ENCODE assay signal across 24 mouse cellular contexts in genomic region chr3:146443380-146443779, GRCm38 (mm10). TPM values are rescaled to one million over a fixed set of nuclear protein-coding genes. Genes with fewer than 3 reads are reported as not detected.
A peak's percentile ranks its signal among the peaks of the same experiment; 100 is the strongest.
DNase-seq lines count a peak whose midpoint lies in the region; ATAC-seq lines count a peak whose summit lies in the region.
"Had no signal": no experiment of that assay in that cellular context is flagged by ENCODE, and none has a peak within 500 bp of the region (broad histone marks: within the 10 kb centered on the region; RNA-seq: fewer than 3 reads in every experiment).

No protein-coding gene starts in this region.

- H3K27me3 ChIP-seq in kidney, embryonic 14.5 days (ENCODE audit: control insufficient read depth, insufficient read depth, low read length) = no peaks in the 10 kb centered on the region
- H3K27me3 ChIP-seq: heart, embryonic 12.5 days; hindbrain, embryonic 12.5 days; limb, embryonic 13.5 days; lung, embryonic 15.5 days; neural tube, embryonic 15.5 days; stomach, embryonic 15.5 days had no signal

- peaks cover 13% of the 10 kb centered on the region for H3K36me3 ChIP-seq in kidney, embryonic 14.5 days (ENCODE audit: control insufficient read depth, insufficient read depth, low read length)
- H3K36me3 ChIP-seq: stomach, embryonic 15.5 days had no signal

- H3K27ac ChIP-seq in kidney, embryonic 14.5 days (ENCODE audit: low read depth, low read length) = no peak overlapping the region
- H3K27ac ChIP-seq: hindbrain, embryonic 12.5 days; layer of hippocampus, adult 2 months; limb, embryonic 13.5 days; lung, embryonic 15.5 days; macrophage; midbrain, embryonic 10.5 days; neural tube, embryonic 15.5 days; stomach, embryonic 15.5 days had no signal

- no peaks in the 10 kb centered on the region for H3K4me1 ChIP-seq in kidney, embryonic 14.5 days (ENCODE audit: control insufficient read depth, insufficient read depth, low read length)
- H3K4me1 ChIP-seq: hindbrain, embryonic 12.5 days; lung, embryonic 15.5 days; midbrain, embryonic 10.5 days; stomach, embryonic 15.5 days had no signal

- no peak for ATAC-seq in kidney, embryonic 14.5 days (ENCODE audit: low FRiP score, low TSS enrichment)
- ATAC-seq: forebrain, embryonic 14.5 days had no signal

- H3K4me3 ChIP-seq in kidney, embryonic 14.5 days (ENCODE audit: low read length) = no peak overlapping the region
- H3K4me3 ChIP-seq: heart, embryonic 12.5 days; hindbrain, embryonic 12.5 days; layer of hippocampus, adult 2 months; limb, embryonic 13.5 days; lung, embryonic 15.5 days; midbrain, embryonic 10.5 days; neural tube, embryonic 15.5 days; stomach, embryonic 15.5 days had no signal

- H3K9ac ChIP-seq in kidney, embryonic 14.5 days (ENCODE audit: low read depth, low read length) = no peak overlapping the region
- H3K9ac ChIP-seq: heart, embryonic 12.5 days; hindbrain, embryonic 12.5 days; limb, embryonic 13.5 days; lung, embryonic 15.5 days; neural tube, embryonic 15.5 days; stomach, embryonic 15.5 days had no signal

- peak; percentile 85 for DNase-seq in kidney, adult 11 months
- DNase-seq in adipocyte (ENCODE audit: low spot score) = peak; percentile 33
- peak; percentile 74 to 89 for DNase-seq in kidney, adult 8-10 months
- DNase-seq in kidney, postnatal 14 days = peak; percentile 67
- DNase-seq in layer of hippocampus, adult 8-10 months (ENCODE audit: low spot score in 2 of 2) = no peak
- no peak for DNase-seq in frontal cortex, postnatal 25 days (ENCODE audit: low spot score in 2 of 2)
- no peak for DNase-seq in left cerebral cortex, adult 18-20 months (ENCODE audit: low spot score in 2 of 2)
- DNase-seq: adrenal gland, postnatal 25 days; cerebellum, adult 9-10 months; gastrocnemius, postnatal 14 days; heart, adult 18-20 months; heart, postnatal 10 days; thymus, postnatal 25 days had no signal

- no peaks in the 10 kb centered on the region for H3K9me3 ChIP-seq in kidney, embryonic 14.5 days (ENCODE audit: control insufficient read depth, low read length)
- H3K9me3 ChIP-seq: heart, embryonic 12.5 days; hindbrain, embryonic 12.5 days; limb, embryonic 13.5 days; lung, embryonic 15.5 days; midbrain, embryonic 10.5 days; neural tube, embryonic 15.5 days; stomach, embryonic 15.5 days had no signal

- WGBS in kidney, embryonic 14.5 days = 96% methylated on average over 7 of the region's 7 CpGs

- no peak overlapping the region for H3K4me2 ChIP-seq in kidney, embryonic 14.5 days (replicated peaks; ENCODE audit: low read depth, low read length)
- H3K4me2 ChIP-seq: heart, embryonic 12.5 days; hindbrain, embryonic 12.5 days; limb, embryonic 13.5 days; lung, embryonic 15.5 days; neural tube, embryonic 15.5 days; stomach, embryonic 15.5 days had no signal

RNA-seq across cellular contexts. Expression of gene Ctbs, which starts 6.2 kb away (rescaled TPM):
- polyA plus RNA-seq in kidney, embryonic 14.5 days (2014; fragmentation: Nextera tagmentation; extraction: Ambion mirVana) = 8.9 and 12.9 TPM in 2 replicates
- 10 to 100 TPM in 1 of 4 experiments, 1 to 10 TPM in 3; 6.8 to 11.4 (median 9.0) TPM for total RNA-seq in layer of hippocampus, adult 8-10 months (2022)
- total RNA-seq in left cerebral cortex, adult 18-20 months (2021) = 1 to 10 TPM; 6.5 to 7.5 TPM

RNA-seq across cellular contexts. Expression of gene Ssx2ip, which starts 38.9 kb away (rescaled TPM):
- 14.7 and 25.8 TPM in 2 replicates for polyA plus RNA-seq in kidney, embryonic 14.5 days (2014; fragmentation: Nextera tagmentation; extraction: Ambion mirVana)
- total RNA-seq in layer of hippocampus, adult 8-10 months (2022) = 100 to 1,000 TPM in 3 of 4 experiments, 10 to 100 TPM in 1; 98.2 to 108 (median 102) TPM
- total RNA-seq in left cerebral cortex, adult 18-20 months (2021) = 10 to 100 TPM; 91.0 to 96.5 TPM

RNA-seq across cellular contexts. Expression of gene Spata1, which starts 56.2 kb away (rescaled TPM):
- polyA plus RNA-seq in kidney, embryonic 14.5 days (2014; fragmentation: Nextera tagmentation; extraction: Ambion mirVana) = 6.0 and 6.8 TPM in 2 replicates
- total RNA-seq in layer of hippocampus, adult 8-10 months (2022) = 1 to 10 TPM; 2.4 to 4.3 (median 2.6) TPM
- 1 to 10 TPM; 2.5 to 3.4 TPM for total RNA-seq in left cerebral cortex, adult 18-20 months (2021)

RNA-seq across cellular contexts. Expression of gene Gng5, which starts 56.2 kb away (rescaled TPM):
- 1,038 and 1,404 TPM in 2 replicates for polyA plus RNA-seq in kidney, embryonic 14.5 days (2014; fragmentation: Nextera tagmentation; extraction: Ambion mirVana)
- total RNA-seq in layer of hippocampus, adult 8-10 months (2022) = 10 to 100 TPM; 42.1 to 67.4 (median 54.4) TPM
- 10 to 100 TPM; 48.4 to 49.5 TPM for total RNA-seq in left cerebral cortex, adult 18-20 months (2021)

Comparison
In these comparisons a context has a peak if more than half of its experiments do, and no peak if none do; other contexts are left out.
1. DNase-seq: peak in kidney, adult 11 months (single experiment), adipocyte (single experiment), kidney, adult 8-10 months (2 of 2) and kidney, postnatal 14 days (single experiment); none in layer of hippocampus, adult 8-10 months (0 of 2), frontal cortex, postnatal 25 days (0 of 2) and left cerebral cortex, adult 18-20 months (0 of 2).